Mouse (Mus musculus): ENCODE measurements around the gene Tacr1.

Gene Tacr1

GRCm38 (mm10) chr6:82525107-82525867 lies 123.2 kb downstream of the Tacr1 start:
- no peak for DNase-seq (ENCODE audit: low read depth, low spot score)

- no peak for DNase-seq (ENCODE audit: low read depth, low spot score)
Measured at GRCm38 (mm10) chr6:82528631-82529030, 126.5 kb downstream of the Tacr1 start.

GRCm38 (mm10) chr6:82536641-82537040 lies 134.5 kb downstream of the Tacr1 start:
- DNase-seq (ENCODE audit: low read depth, low spot score) = no peak

GRCm38 (mm10) chr6:82549270-82549669 lies 147.1 kb downstream of the Tacr1 start:
- no peak for DNase-seq (ENCODE audit: low read depth, low spot score)

- no peak for DNase-seq (ENCODE audit: low read depth, low spot score)
Measured at GRCm38 (mm10) chr6:82575445-82575844, 173.3 kb downstream of the Tacr1 start.

- no peak for DNase-seq (ENCODE audit: low read depth, low spot score)
Measured at GRCm38 (mm10) chr6:82585396-82585795, 183.3 kb downstream of the Tacr1 start.

GRCm38 (mm10) chr6:82589387-82589786 lies 187.3 kb downstream of the Tacr1 start:
- DNase-seq (ENCODE audit: low read depth, low spot score) = no peak

- DNase-seq (ENCODE audit: low read depth, low spot score) = no peak
Measured at GRCm38 (mm10) chr6:82595461-82596090, 193.4 kb downstream of the Tacr1 start.

- DNase-seq (ENCODE audit: low read depth, low spot score) = no peak
Measured at GRCm38 (mm10) chr6:82603228-82603627, 201.1 kb downstream of the Tacr1 start.

GRCm38 (mm10) chr6:82603665-82604064 lies 201.5 kb downstream of the Tacr1 start:
- DNase-seq (ENCODE audit: low read depth, low spot score) = no peak

GRCm38 (mm10) chr6:82604791-82605190 lies 202.7 kb downstream of the Tacr1 start:
- DNase-seq (ENCODE audit: low read depth, low spot score) = no peak

- no peak for DNase-seq (ENCODE audit: low read depth, low spot score)
Measured at GRCm38 (mm10) chr6:82608756-82609155, 206.6 kb downstream of the Tacr1 start.

- no peak for DNase-seq (ENCODE audit: low read depth, low spot score)
Measured at GRCm38 (mm10) chr6:82609339-82609926, 207.3 kb downstream of the Tacr1 start.
